Mouse (Mus musculus): ENCODE data around the gene Xkr8. TPM values are rescaled to one million over a fixed set of nuclear protein-coding genes. Genes with fewer than 3 reads are reported as not detected.

Gene Xkr8
- polyA plus RNA-seq (2017; shearing (Covaris generic)), result 1 to 10 TPM; 3.4 to 4.8 TPM

DNA sequence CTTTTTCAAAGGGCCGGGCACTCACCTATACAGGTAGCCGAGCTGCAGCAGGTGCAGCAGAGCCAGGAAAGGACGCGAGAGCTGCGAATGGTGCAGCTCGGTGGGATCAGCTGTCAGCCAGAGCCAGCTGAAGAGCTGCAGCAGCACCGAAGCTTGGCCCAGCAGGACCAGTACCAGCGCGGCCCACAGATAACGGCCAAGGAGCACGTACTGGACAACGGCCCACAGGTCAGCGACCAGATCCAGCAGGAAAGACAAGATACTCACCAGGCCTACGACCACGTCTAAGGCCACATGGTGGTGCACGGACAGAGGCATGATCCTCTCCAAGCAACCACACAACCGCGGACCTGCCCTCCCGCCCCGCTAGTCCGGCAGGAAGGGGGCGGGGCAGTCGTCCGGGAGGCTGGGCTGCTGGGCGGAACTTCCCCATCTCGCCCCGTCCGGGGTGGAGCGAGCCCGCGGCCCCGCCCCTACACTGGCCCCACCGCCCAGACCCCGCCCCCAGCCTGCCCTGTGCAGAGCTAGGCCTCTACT lies at the start of gene Xkr8:
Gene Xkr8 (minus strand): TSS at position 399 of the 537 bp plus-strand sequence.

DNA sequence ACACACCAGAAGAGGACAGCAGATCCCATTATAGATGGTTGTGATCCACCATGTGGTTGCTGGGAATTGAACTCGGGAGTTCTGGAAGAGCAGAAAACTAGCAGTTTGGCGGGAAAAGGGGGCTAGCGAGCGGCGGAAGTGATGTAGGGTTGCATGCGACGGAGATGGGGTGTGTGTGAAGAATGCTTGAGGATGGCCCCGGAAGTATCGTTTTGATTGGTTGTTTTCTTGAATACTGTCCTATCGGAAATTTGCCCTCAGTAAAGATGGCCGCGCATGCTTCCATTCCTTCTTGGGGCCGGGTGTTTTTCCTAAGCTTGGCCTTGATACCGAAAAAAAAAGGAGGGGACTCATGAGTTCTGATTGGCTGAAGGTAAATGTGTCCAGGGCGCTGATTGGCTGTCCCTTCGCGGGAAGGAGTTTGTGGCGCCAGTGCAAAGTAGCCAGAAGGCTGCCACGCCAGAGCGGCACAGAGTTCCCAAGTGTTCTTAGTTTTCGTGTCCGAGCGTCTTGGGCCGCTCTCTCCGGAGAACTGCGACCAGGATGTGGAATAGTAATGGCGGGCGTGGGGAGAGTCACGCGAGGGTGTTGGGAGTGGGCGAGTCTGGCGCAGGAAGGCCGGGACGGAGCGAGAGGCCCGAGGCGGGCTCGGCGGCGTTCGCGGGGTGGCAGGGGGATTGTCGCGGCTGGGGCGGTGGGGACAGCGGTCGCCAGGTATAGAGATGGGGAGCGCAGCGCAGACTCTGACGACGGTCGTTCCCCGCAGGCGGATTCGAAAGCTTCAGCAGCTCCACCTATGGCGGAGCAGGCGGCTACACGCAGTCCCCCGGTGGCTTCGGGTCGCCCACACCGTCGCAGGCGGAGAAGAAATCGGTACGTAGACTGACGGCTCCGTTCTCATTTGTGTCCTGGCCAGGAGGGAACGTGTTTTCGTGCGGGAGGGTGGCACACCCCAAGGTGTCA lies 35.8 kb upstream of the Xkr8 start, which contains the start of gene Rpa2:
Gene Rpa2 (plus strand): TSS at position 419 of the 963 bp plus-strand sequence.

DNA sequence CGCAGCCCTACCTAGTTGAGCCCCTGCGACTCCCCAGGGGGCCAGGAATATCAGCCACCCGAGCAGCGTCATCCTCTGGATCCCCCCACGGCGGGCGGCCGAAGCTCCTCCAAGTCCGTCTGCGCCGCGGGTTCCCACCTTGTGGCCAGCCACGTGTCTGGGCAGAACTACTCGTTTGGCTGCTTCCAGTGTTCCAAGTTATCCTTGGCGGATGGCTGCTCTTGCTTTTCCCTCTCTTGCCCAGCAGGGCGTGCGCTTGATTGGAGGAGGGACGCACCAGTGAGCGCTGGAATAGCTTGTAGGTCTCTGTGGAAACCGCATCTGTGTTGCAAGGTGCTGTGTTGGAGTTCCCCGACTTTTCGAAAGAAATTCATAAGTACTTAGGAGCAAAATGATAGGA lies 24.6 kb upstream of the Xkr8 start, which contains the start of gene Smpdl3b:
Gene Smpdl3b (minus strand): TSS at position 279 of the 400 bp plus-strand sequence.

Other genes with a start within 250 kb of the Xkr8 start
- 10 to 100 TPM in 1 of 2 experiments, 1 to 10 TPM in 1; 3.0 to 13.9 TPM for gene Sesn2, start 222.0 kb downstream of the Xkr8 start, polyA plus RNA-seq (2017; shearing (Covaris generic))
- 100 to 1,000 TPM; 201 to 250 TPM for gene Atpif1, start 198.9 kb downstream of the Xkr8 start, polyA plus RNA-seq (2017; shearing (Covaris generic))
- 100 to 1,000 TPM; 211 to 287 TPM for gene Dnajc8, start 197.0 kb downstream of the Xkr8 start, polyA plus RNA-seq (2017; shearing (Covaris generic))
- gene Ptafr, start 168.5 kb downstream of the Xkr8 start, polyA plus RNA-seq (2017; shearing (Covaris generic)), result 1 to 10 TPM in 1 of 2 experiments, under 1 TPM in 1; 0.23 to 1.5 TPM
- gene Eya3, start 93.6 kb downstream of the Xkr8 start, polyA plus RNA-seq (2017; shearing (Covaris generic)), result 10 to 100 TPM; 23.2 to 39.6 TPM
- 1 to 10 TPM; 4.3 to 5.4 TPM for gene Smpdl3b, start 24.7 kb upstream of the Xkr8 start, polyA plus RNA-seq (2017; shearing (Covaris generic))
- 10 to 100 TPM; 69.5 to 84.9 TPM for gene Rpa2, start 35.8 kb upstream of the Xkr8 start, polyA plus RNA-seq (2017; shearing (Covaris generic))
- 1 to 10 TPM; 4.6 to 8.2 TPM for gene Themis2, start 63.8 kb upstream of the Xkr8 start, polyA plus RNA-seq (2017; shearing (Covaris generic))
- 10 to 100 TPM; 57.2 to 58.3 TPM for gene Ppp1r8, start 110.6 kb upstream of the Xkr8 start, polyA plus RNA-seq (2017; shearing (Covaris generic))
- gene Stx12, start 152.0 kb upstream of the Xkr8 start, polyA plus RNA-seq (2017; shearing (Covaris generic)), result 10 to 100 TPM; 31.3 to 33.0 TPM
- 10 to 100 TPM; 31.4 to 33.3 TPM for gene Fam76a, start 190.0 kb upstream of the Xkr8 start, polyA plus RNA-seq (2017; shearing (Covaris generic))
- gene Fgr, start 241.5 kb upstream of the Xkr8 start, polyA plus RNA-seq (2017; shearing (Covaris generic)), result 1 to 10 TPM; 1.2 to 4.9 TPM